Mouse (Mus musculus) thymus, adult 2 months (tissue): ENCODE results near the gene Mecom.

Experiments used
- CTCF ChIP-seq: fragments of 200-500 bp; IDR thresholded peaks from 2 replicates; pipeline ENCODE4 v1.5.1; 2012; ENCODE audit warnings: mild to moderate bottlenecking, control low read depth, low read length, moderate library complexity, borderline replicate concordance; ENCODE audit not compliant: control insufficient read depth, poor library complexity, insufficient read depth; ENCODE audit errors: extremely low read depth
- POLR2A ChIP-seq: fragments of 200-500 bp; IDR thresholded peaks from 2 replicates; pipeline ENCODE4 v1.6.1; 2012; ENCODE audit warnings: mild to moderate bottlenecking, low read length, control low read depth, moderate library complexity; ENCODE audit not compliant: control insufficient read depth, poor library complexity, insufficient read depth; ENCODE audit errors: extremely low read depth

- TF ChIP-seq CTCF (no peak), POLR2A (no peak)
These were observed 167.5 kb downstream of the Mecom start for GRCm38 (mm10) chr3:30380273-30380672.
